Mouse (Mus musculus) hindbrain, embryonic 15.5 days (tissue): ENCODE data around the gene Atp2b4. TPM values are rescaled to one million over a fixed set of nuclear protein-coding genes. Genes with fewer than 3 reads are reported as not detected.

ENCODE experiments used
- ATAC-seq: fragments of 200-750 bp; cut with Nextera tagmentation; 2 replicates; pipeline ENCODE4 v1.8.0; 2017; ENCODE audit warnings: low read depth, moderate number of reproducible peaks, moderate TSS enrichment; ENCODE audit not compliant: low FRiP score
- H3K27ac ChIP-seq: fragments of 300-500 bp; sonication (generic); replicated peaks from 2 replicates; pipeline ENCODE4 v1.5.1; 2015; ENCODE audit warnings: mild to moderate bottlenecking, inconsistent platforms
- H3K27me3 ChIP-seq: fragments of 300-500 bp; sonication (generic); 2 replicates; pipeline ENCODE4 v1.6.1; 2015; ENCODE audit warnings: control low read depth, inconsistent platforms
- H3K36me3 ChIP-seq: fragments of 300-500 bp; sonication (generic); 2 replicates; pipeline ENCODE4 v1.6.1; 2015; ENCODE audit warnings: control low read depth, inconsistent platforms
- H3K4me1 ChIP-seq: fragments of 300-500 bp; sonication (generic); replicated peaks from 2 replicates; pipeline ENCODE4 v1.6.1; 2015; ENCODE audit warnings: control low read depth, inconsistent platforms
- H3K4me2 ChIP-seq: fragments of 300-500 bp; sonication (generic); 2 replicates; pipeline ENCODE4 v1.6.1; 2015; ENCODE audit warnings: moderate library complexity, mild to moderate bottlenecking, inconsistent platforms
- H3K4me3 ChIP-seq: fragments of 300-500 bp; sonication (generic); 2 replicates; pipeline ENCODE4 v1.5.1; 2015; ENCODE audit warnings: mild to moderate bottlenecking, inconsistent platforms
- H3K9ac ChIP-seq: fragments of 300-500 bp; sonication (generic); 2 replicates; pipeline ENCODE4 v1.6.1; 2015; ENCODE audit warnings: inconsistent platforms
- H3K9me3 ChIP-seq: fragments of 300-500 bp; sonication (generic); 2 replicates; pipeline ENCODE4 v1.6.1; 2016; ENCODE audit warnings: control low read depth, inconsistent platforms
- WGBS: fragments of 180-500 bp; shearing (Covaris S2); methylation state at CpG from one replicate; pipeline ENCODE4 v1.1.7; 2015; 5-methylcytosine and 5-hydroxymethylcytosine counted together
- polyA plus RNA-seq: library from polyadenylated mRNA; unstranded; fragments of >200 nt; fragmentation: Nextera tagmentation; extraction: Ambion mirVana; gene quantifications from 2 replicates; pipeline ENCODE4 v1.2.1, GENCODE M21; 2015

Gene Atp2b4
- polyA plus RNA-seq, 1 experiment from 2014 or later, result 11.8 TPM

GRCm38 (mm10) chr1:133821144-133821543, 20.3 kb upstream of the Atp2b4 start:
- Histone ChIP-seq H3K27me3 (no peaks in the 10 kb centered on the region), H3K4me3 (no peak overlapping the region), H3K36me3 (no peaks in the 10 kb centered on the region), H3K4me2 (no peak overlapping the region), H3K27ac (no peak overlapping the region), H3K9me3 (no peaks in the 10 kb centered on the region), H3K9ac (no peak overlapping the region), H3K4me1 (peaks cover 25% of the 10 kb centered on the region)
- ATAC-seq, result no peak; the same call in 1 of the 2 replicates
- 58% methylated on average over 5 of the region's 5 CpGs for WGBS

GRCm38 (mm10) chr1:133820100-133820499, 19.3 kb upstream of the Atp2b4 start:
- Histone ChIP-seq H3K4me3 (no peak overlapping the region), H3K4me2 (no peak overlapping the region), H3K27me3 (no peaks in the 10 kb centered on the region), H3K9me3 (no peaks in the 10 kb centered on the region), H3K27ac (no peak overlapping the region), H3K4me1 (peaks cover 14% of the 10 kb centered on the region), H3K36me3 (no peaks in the 10 kb centered on the region), H3K9ac (no peak overlapping the region)
- ATAC-seq, result no peak
- 54% methylated on average over 1 of the region's 2 CpGs for WGBS

- Histone ChIP-seq H3K36me3 (no peaks in the 10 kb centered on the region), H3K4me1 (peaks cover 12% of the 10 kb centered on the region; the same call in 1 of the 2 replicates), H3K27ac (no peak overlapping the region), H3K4me3 (no peak overlapping the region), H3K9ac (no peak overlapping the region), H3K27me3 (no peaks in the 10 kb centered on the region), H3K9me3 (no peaks in the 10 kb centered on the region), H3K4me2 (no peak overlapping the region)
- 80% methylated on average over 2 of the region's 2 CpGs for WGBS
- no peak for ATAC-seq
Measured at GRCm38 (mm10) chr1:133818531-133818930, 17.7 kb upstream of the Atp2b4 start.

- no peak for ATAC-seq
- 75% methylated on average over 12 of the region's 12 CpGs for whole genome bisulfite sequencing
- no peaks in the 10 kb centered on the region for H3K9me3 ChIP-seq
- no peaks in the 10 kb centered on the region for H3K27me3 ChIP-seq
- H3K27ac ChIP-seq, result no peak overlapping the region
- no peaks in the 10 kb centered on the region for H3K36me3 ChIP-seq
- no peak overlapping the region for H3K4me3 ChIP-seq
- no peak overlapping the region for H3K9ac ChIP-seq
- no peak overlapping the region for H3K4me2 ChIP-seq
- 0 out of 2 replicates have a peak, but pooled peaks cover under 1% of the 10 kb centered on the region for H3K4me1 ChIP-seq
Measured at GRCm38 (mm10) chr1:133815747-133816491, 15.1 kb upstream of the Atp2b4 start.

- Histone ChIP-seq H3K9me3 (no peaks in the 10 kb centered on the region), H3K4me1 (no peaks in the 10 kb centered on the region), H3K9ac (no peak overlapping the region), H3K4me2 (no peak overlapping the region), H3K36me3 (no peaks in the 10 kb centered on the region), H3K4me3 (no peak overlapping the region), H3K27me3 (no peaks in the 10 kb centered on the region), H3K27ac (no peak overlapping the region)
- 55% methylated on average over 5 of the region's 5 CpGs for WGBS
- ATAC-seq, result no peak
Measured at GRCm38 (mm10) chr1:133809376-133809775, 8.5 kb upstream of the Atp2b4 start.

GRCm38 (mm10) chr1:133808020-133808419, 7.2 kb upstream of the Atp2b4 start:
- no peaks in the 10 kb centered on the region for H3K9me3 ChIP-seq
- WGBS, result 76% methylated on average over 8 of the region's 8 CpGs
- no peaks in the 10 kb centered on the region for H3K36me3 ChIP-seq
- ATAC-seq, result no peak
- H3K27me3 ChIP-seq, result no peaks in the 10 kb centered on the region
- no peak overlapping the region for H3K9ac ChIP-seq
- no peak overlapping the region for H3K27ac ChIP-seq
- H3K4me3 ChIP-seq, result no peak overlapping the region
- no peak overlapping the region for H3K4me2 ChIP-seq
- no peaks in the 10 kb centered on the region for H3K4me1 ChIP-seq

- no peaks in the 10 kb centered on the region for H3K27me3 ChIP-seq
- peaks cover 40% of the 10 kb centered on the region for H3K4me1 ChIP-seq
- no peak overlapping the region for H3K9ac ChIP-seq
- H3K4me2 ChIP-seq, result peak overlapping the region; percentile 96
- no peaks in the 10 kb centered on the region for H3K36me3 ChIP-seq
- no peak for ATAC-seq
- no peaks in the 10 kb centered on the region for H3K9me3 ChIP-seq
- no peak overlapping the region for H3K4me3 ChIP-seq
- no peak overlapping the region for H3K27ac ChIP-seq
- WGBS, result 77% methylated on average over 5 of the region's 5 CpGs
Measured at GRCm38 (mm10) chr1:133801743-133802142, 902 bp upstream of the Atp2b4 start.

- Histone ChIP-seq H3K27me3 (no peaks in the 10 kb centered on the region), H3K9ac (peak overlapping the region; percentile 45), H3K36me3 (no peaks in the 10 kb centered on the region), H3K4me3 (peak overlapping the region; percentile 59), H3K9me3 (no peaks in the 10 kb centered on the region), H3K4me2 (peak overlapping the region; percentile 96), H3K4me1 (peaks cover 40% of the 10 kb centered on the region), H3K27ac (peak overlapping the region; percentile 37; the same call in 1 of the 2 replicates)
- ATAC-seq, result peak; percentile 65
- WGBS, result under 1% methylated on average over 16 of the region's 16 CpGs
Measured at GRCm38 (mm10) chr1:133800512-133800911, 329 bp downstream of the Atp2b4 start.

- H3K27ac ChIP-seq, result no peak overlapping the region
- peak overlapping the region; percentile 96 for H3K4me2 ChIP-seq
- peak overlapping the region; percentile 59 for H3K4me3 ChIP-seq
- 3% methylated on average over 21 of the region's 21 CpGs for WGBS
- H3K9me3 ChIP-seq, result no peaks in the 10 kb centered on the region
- no peak for ATAC-seq
- peaks cover 40% of the 10 kb centered on the region for H3K4me1 ChIP-seq
- H3K9ac ChIP-seq, result peak overlapping the region; percentile 45
- no peaks in the 10 kb centered on the region for H3K27me3 ChIP-seq
- no peaks in the 10 kb centered on the region for H3K36me3 ChIP-seq
Measured at GRCm38 (mm10) chr1:133799686-133800445, 975 bp downstream of the Atp2b4 start.

- Histone ChIP-seq H3K9me3 (no peaks in the 10 kb centered on the region), H3K4me2 (peak overlapping the region; percentile 96), H3K36me3 (no peaks in the 10 kb centered on the region), H3K4me1 (peaks cover 40% of the 10 kb centered on the region), H3K27ac (no peak overlapping the region), H3K27me3 (no peaks in the 10 kb centered on the region), H3K4me3 (peak overlapping the region; percentile 59), H3K9ac (0 out of 2 replicates have a peak overlapping the region, but pooled peaks have one; percentile 45)
- WGBS, result 56% methylated on average over 1 of the region's 1 CpGs
- ATAC-seq, result no peak
Measured at GRCm38 (mm10) chr1:133798821-133799415, 1.9 kb downstream of the Atp2b4 start.

- no peaks in the 10 kb centered on the region for H3K27me3 ChIP-seq
- peak overlapping the region; percentile 96 for H3K4me2 ChIP-seq
- no peak for ATAC-seq
- WGBS, result 30% methylated on average over 9 of the region's 9 CpGs
- H3K36me3 ChIP-seq, result no peaks in the 10 kb centered on the region
- H3K9me3 ChIP-seq, result no peaks in the 10 kb centered on the region
- peak overlapping the region; percentile 59; the same call in 1 of the 2 replicates for H3K4me3 ChIP-seq
- peaks cover 40% of the 10 kb centered on the region for H3K4me1 ChIP-seq
- no peak overlapping the region for H3K9ac ChIP-seq
- no peak overlapping the region for H3K27ac ChIP-seq
Measured at GRCm38 (mm10) chr1:133797979-133798820, 2.6 kb downstream of the Atp2b4 start.
